Mouse (Mus musculus) liver (tissue): ENCODE measurements around the gene Ccdc82.

ENCODE experiments used
- DNase-seq: peaks from one replicate; pipeline ENCODE4 v3.0.0-alpha.2; 2020; ENCODE audit warnings: mixed read lengths

Ccdc82 gene

GRCm38 (mm10) chr9:13300041-13300441 lies 53.3 kb downstream of the Ccdc82 start:
- no peak for DNase-seq

GRCm38 (mm10) chr9:13300891-13301782 lies 54.4 kb downstream of the Ccdc82 start:
- no peak for DNase-seq

- DNase-seq, result no peak
These were observed 55.5 kb downstream of the Ccdc82 start for GRCm38 (mm10) chr9:13302183-13302825.

- no peak for DNase-seq
These were observed 56.5 kb downstream of the Ccdc82 start for GRCm38 (mm10) chr9:13303099-13303771.

- peak; percentile 20 for DNase-seq
These were observed 57.2 kb downstream of the Ccdc82 start for GRCm38 (mm10) chr9:13303976-13304375.

- no peak for DNase-seq
These were observed 59.7 kb downstream of the Ccdc82 start for GRCm38 (mm10) chr9:13306471-13306870.

- no peak for DNase-seq
These were observed 60.5 kb downstream of the Ccdc82 start for GRCm38 (mm10) chr9:13307226-13307625.

GRCm38 (mm10) chr9:13308718-13309117 lies 62.0 kb downstream of the Ccdc82 start:
- DNase-seq, result no peak

- DNase-seq, result no peak
These were observed 63.1 kb downstream of the Ccdc82 start for GRCm38 (mm10) chr9:13309807-13310206.

- DNase-seq, result no peak
These were observed 63.5 kb downstream of the Ccdc82 start for GRCm38 (mm10) chr9:13310236-13310635.

GRCm38 (mm10) chr9:13311094-13311493 lies 64.3 kb downstream of the Ccdc82 start:
- no peak for DNase-seq

- DNase-seq, result no peak
These were observed 67.2 kb downstream of the Ccdc82 start for GRCm38 (mm10) chr9:13313923-13314322.

GRCm38 (mm10) chr9:13314577-13315004 lies 67.8 kb downstream of the Ccdc82 start:
- no peak for DNase-seq

- no peak for DNase-seq
These were observed 68.6 kb downstream of the Ccdc82 start for GRCm38 (mm10) chr9:13315393-13315792.

- no peak for DNase-seq
These were observed 72.8 kb downstream of the Ccdc82 start for GRCm38 (mm10) chr9:13319566-13319965.

- DNase-seq, result no peak
These were observed 74.1 kb downstream of the Ccdc82 start for GRCm38 (mm10) chr9:13320800-13321364.

GRCm38 (mm10) chr9:13323074-13323473 lies 76.3 kb downstream of the Ccdc82 start:
- DNase-seq, result no peak

GRCm38 (mm10) chr9:13323612-13324011 lies 76.9 kb downstream of the Ccdc82 start:
- DNase-seq, result no peak
